Comparison of ENCODE assay signal across 10 mouse cellular contexts in the genomic region with DNA sequence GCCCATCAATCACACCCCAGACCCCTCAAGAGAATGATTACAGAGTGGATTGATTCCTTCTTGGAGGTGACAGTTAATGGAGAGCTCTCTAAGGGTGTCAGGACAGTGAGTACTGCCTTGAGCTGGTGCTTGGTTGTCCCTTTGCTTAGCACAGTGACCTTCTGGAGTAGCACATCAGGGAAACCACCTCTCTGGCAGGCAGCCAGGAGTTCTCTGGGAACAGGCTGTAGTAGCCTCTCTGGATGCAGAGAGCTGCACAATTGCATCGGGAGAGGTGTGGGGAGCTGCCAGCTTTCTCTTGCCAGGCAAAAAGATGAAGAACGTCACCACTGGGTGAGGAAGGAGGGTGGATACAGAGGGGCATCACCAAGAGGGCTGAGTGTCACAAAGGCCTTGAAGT.
DNase-seq lines count a peak whose midpoint lies in the region; ATAC-seq and TF ChIP-seq lines count a peak whose summit lies in the region.
"Had no signal": no experiment of that assay in that cellular context is flagged by ENCODE, and none has a peak within 500 bp of the region (broad histone marks: within the 10 kb centered on the region; RNA-seq: fewer than 3 reads in every experiment).

No protein-coding gene starts in this region.

- no peak overlapping the region for H3K9ac ChIP-seq in hindbrain, postnatal 0 days (replicated peaks; ENCODE audit: low read length)
- no peak overlapping the region for H3K9ac ChIP-seq in hindbrain, embryonic 13.5 days
- H3K9ac ChIP-seq: forebrain, embryonic 12.5 days; liver, embryonic 15.5 days had no signal

- TF ChIP-seq CTCF in hindbrain, postnatal 0 days (IDR thresholded peaks at IDR 0.05; ENCODE audit: low read depth), result no peak

- no peaks in the 10 kb centered on the region for H3K27me3 ChIP-seq in hindbrain, postnatal 0 days (ENCODE audit: insufficient read depth, low read length)
- 0 out of 2 replicates have a peak, but pooled peaks cover 5% of the 10 kb centered on the region for H3K27me3 ChIP-seq in hindbrain, embryonic 13.5 days
- H3K27me3 ChIP-seq: liver, embryonic 15.5 days had no signal

- H3K36me3 ChIP-seq in hindbrain, postnatal 0 days (ENCODE audit: insufficient read depth, low read length), result no peaks in the 10 kb centered on the region
- H3K36me3 ChIP-seq in hindbrain, embryonic 13.5 days, result no peaks in the 10 kb centered on the region
- H3K36me3 ChIP-seq: forebrain, embryonic 12.5 days; liver, embryonic 15.5 days had no signal

- H3K4me1 ChIP-seq in hindbrain, postnatal 0 days (ENCODE audit: insufficient read depth, low read length), result no peaks in the 10 kb centered on the region
- peaks cover 4% of the 10 kb centered on the region; the same call in 1 of the 2 replicates for H3K4me1 ChIP-seq in hindbrain, embryonic 13.5 days (replicated peaks)
- H3K4me1 ChIP-seq: forebrain, embryonic 12.5 days; liver, embryonic 15.5 days had no signal

- H3K9me3 ChIP-seq in hindbrain, postnatal 0 days (ENCODE audit: low read length), result no peaks in the 10 kb centered on the region
- H3K9me3 ChIP-seq in hindbrain, embryonic 13.5 days, result no peaks in the 10 kb centered on the region
- H3K9me3 ChIP-seq: forebrain, embryonic 12.5 days; liver, embryonic 15.5 days had no signal

- no peak; the same call in 1 of the 2 replicates for ATAC-seq in hindbrain, postnatal 0 days
- ATAC-seq in hindbrain, embryonic 13.5 days (ENCODE audit: low FRiP score), result no peak
- peak; percentile 27; the same call in 1 of the 2 replicates for ATAC-seq in cerebellum, adult (ENCODE audit: insufficient number of reproducible peaks, low FRiP score, low TSS enrichment)

- no peak overlapping the region for H3K4me3 ChIP-seq in hindbrain, postnatal 0 days (ENCODE audit: low read length)
- no peak overlapping the region for H3K4me3 ChIP-seq in hindbrain, embryonic 13.5 days
- H3K4me3 ChIP-seq: forebrain, embryonic 12.5 days; liver, embryonic 15.5 days had no signal

- no peak overlapping the region for H3K4me2 ChIP-seq in hindbrain, postnatal 0 days (ENCODE audit: low read depth, low read length)
- H3K4me2 ChIP-seq in hindbrain, embryonic 13.5 days, result no peak overlapping the region
- H3K4me2 ChIP-seq: forebrain, embryonic 12.5 days; liver, embryonic 15.5 days had no signal

- WGBS in hindbrain, postnatal 0 days, result 32% methylated on average over 2 of the region's 2 CpGs
- 55% methylated on average over 2 of the region's 2 CpGs for WGBS in hindbrain, embryonic 13.5 days

- no peak overlapping the region for H3K27ac ChIP-seq in hindbrain, postnatal 0 days
- no peak overlapping the region for H3K27ac ChIP-seq in hindbrain, embryonic 13.5 days
- H3K27ac ChIP-seq: forebrain, embryonic 12.5 days; liver, embryonic 15.5 days had no signal

- peak; percentile 66 for DNase-seq in hindbrain, postnatal 0 days (ENCODE audit: low spot score)
- peak; percentile 11 for DNase-seq in NIH3T3 (ENCODE audit: low read depth)
- DNase-seq in kidney, postnatal 14 days, result peak; percentile 68
- no peak for DNase-seq in thymus, postnatal 36 days
- no peak for DNase-seq in layer of hippocampus, postnatal 25 days (ENCODE audit: extremely low spot score in 1 of 2, low spot score in 1 of 2)
- DNase-seq in yolk sac, embryonic 10.5 days (ENCODE audit: low spot score), result no peak

Comparison
In these comparisons a context has a peak if more than half of its experiments do, and no peak if none do; other contexts are left out.
1. DNase-seq: peak in hindbrain, postnatal 0 days (single experiment), NIH3T3 (single experiment) and kidney, postnatal 14 days (single experiment); none in thymus, postnatal 36 days (0 of 2), layer of hippocampus, postnatal 25 days (0 of 2) and yolk sac, embryonic 10.5 days (single experiment).